In the genomic region with DNA sequence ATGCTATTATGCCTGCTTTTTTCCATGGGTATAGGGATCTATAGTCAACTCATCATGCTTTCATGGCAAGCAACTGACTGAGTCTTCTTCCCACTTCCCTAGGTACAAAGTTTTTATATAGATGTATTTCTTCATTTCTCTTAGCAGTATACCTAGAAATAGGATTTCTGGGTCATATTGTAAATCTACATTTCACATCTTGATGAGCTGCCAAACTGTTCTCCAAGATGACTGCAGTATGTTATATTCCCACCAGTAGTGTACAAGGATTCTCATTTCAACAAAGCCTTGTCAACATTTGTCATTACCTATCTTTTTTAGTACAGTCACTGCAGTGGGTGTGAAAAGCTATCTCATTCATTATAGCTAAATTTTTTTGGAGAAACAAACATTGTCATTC, we compare ENCODE assay signal across 28 mouse cellular contexts. TPM values are rescaled to one million over a fixed set of nuclear protein-coding genes. Genes with fewer than 3 reads are reported as not detected.
"Had no signal": no experiment of that assay in that cellular context is flagged by ENCODE, and none has a peak within 500 bp of the region (broad histone marks: within the 10 kb centered on the region; RNA-seq: fewer than 3 reads in every experiment).

No protein-coding gene starts in this region.

- H3K27me3 ChIP-seq: embryonic facial prominence, embryonic 12.5 days; embryonic facial prominence, embryonic 13.5 days; embryonic facial prominence, embryonic 15.5 days; forebrain, embryonic 12.5 days; forebrain, embryonic 13.5 days; forebrain, embryonic 15.5 days had no signal

- H3K4me1 ChIP-seq: embryonic facial prominence, embryonic 10.5 days; embryonic facial prominence, embryonic 12.5 days; embryonic facial prominence, embryonic 13.5 days; embryonic facial prominence, embryonic 15.5 days; forebrain, embryonic 10.5 days; forebrain, embryonic 12.5 days; forebrain, embryonic 13.5 days; forebrain, embryonic 15.5 days; heart, embryonic 10.5 days had no signal

- H3K9me3 ChIP-seq: embryonic facial prominence, embryonic 10.5 days; embryonic facial prominence, embryonic 12.5 days; embryonic facial prominence, embryonic 13.5 days; embryonic facial prominence, embryonic 15.5 days; forebrain, embryonic 10.5 days; forebrain, embryonic 12.5 days; forebrain, embryonic 13.5 days; forebrain, embryonic 15.5 days; heart, embryonic 10.5 days had no signal

- H3K27ac ChIP-seq: embryonic facial prominence, embryonic 10.5 days; embryonic facial prominence, embryonic 12.5 days; embryonic facial prominence, embryonic 13.5 days; embryonic facial prominence, embryonic 15.5 days; forebrain, embryonic 10.5 days; forebrain, embryonic 12.5 days; forebrain, embryonic 13.5 days; forebrain, embryonic 15.5 days; gastrocnemius, adult 2 months; heart, adult 2 months; heart, embryonic 10.5 days had no signal

- H3K4me3 ChIP-seq: embryonic facial prominence, embryonic 10.5 days; embryonic facial prominence, embryonic 12.5 days; embryonic facial prominence, embryonic 13.5 days; embryonic facial prominence, embryonic 15.5 days; erythroblast, embryonic 14.5 days; forebrain, embryonic 10.5 days; forebrain, embryonic 12.5 days; forebrain, embryonic 13.5 days; forebrain, embryonic 15.5 days; gastrocnemius, adult 2 months; heart, adult 2 months; heart, embryonic 10.5 days had no signal

- H3K36me3 ChIP-seq: embryonic facial prominence, embryonic 10.5 days; embryonic facial prominence, embryonic 12.5 days; embryonic facial prominence, embryonic 13.5 days; embryonic facial prominence, embryonic 15.5 days; forebrain, embryonic 10.5 days; forebrain, embryonic 12.5 days; forebrain, embryonic 15.5 days; heart, embryonic 10.5 days had no signal

- H3K4me2 ChIP-seq: embryonic facial prominence, embryonic 12.5 days; embryonic facial prominence, embryonic 13.5 days; embryonic facial prominence, embryonic 15.5 days; forebrain, embryonic 12.5 days; forebrain, embryonic 13.5 days; forebrain, embryonic 15.5 days; heart, embryonic 11.5 days had no signal

- ATAC-seq: forebrain, embryonic 13.5 days; forebrain, embryonic 14.5 days; forebrain, embryonic 15.5 days; forebrain, embryonic 16.5 days; forebrain, postnatal 0 days had no signal

- H3K9ac ChIP-seq: embryonic facial prominence, embryonic 12.5 days; embryonic facial prominence, embryonic 13.5 days; embryonic facial prominence, embryonic 15.5 days; forebrain, embryonic 12.5 days; forebrain, embryonic 13.5 days; forebrain, embryonic 15.5 days; forebrain, postnatal 0 days had no signal

- DNase-seq: cerebellum, adult 9-11 months; cerebellum, postnatal 10 days; cerebellum, postnatal 14 days; cerebellum, postnatal 25 days; cerebellum, postnatal 36 days; embryo, embryonic 11 days; forebrain, postnatal 0 days; gastrocnemius, adult 2 months; gastrocnemius, postnatal 10 days; gastrocnemius, postnatal 14 days; gastrocnemius, postnatal 25 days; gastrocnemius, postnatal 36 days; heart, adult 11 months; heart, adult 18-20 months; heart, adult 2 months had no signal

RNA-seq across cellular contexts. Expression of gene Syt9, which starts 19.1 kb away (rescaled TPM):
- polyA plus RNA-seq: erythroblast, embryonic 14.5 days; heart, adult 2 months had no signal
